Mouse (Mus musculus): Measurements from ENCODE around the gene Kazn. TPM values are rescaled to one million over a fixed set of nuclear protein-coding genes. Genes with fewer than 3 reads are reported as not detected.

Gene Kazn
- polyA plus RNA-seq, 1 experiment, result 2.7 TPM

GRCm38 (mm10) chr4:142066576-142066975, 172.6 kb downstream of the Kazn start:
- Histone ChIP-seq H3K36me3 (replicated peaks; ENCODE audit: low read length) (no peaks in the 10 kb centered on the region), H3K4me3 (replicated peaks) (no peak overlapping the region), H3K4me1 (peaks cover 12% of the 10 kb centered on the region), H3K27me3 (replicated peaks) (peaks cover 73% of the 10 kb centered on the region), H3K9me3 (no peaks in the 10 kb centered on the region)
- TF ChIP-seq FLI1 (IDR thresholded peaks at IDR 0.05; ENCODE audit: low read length) (no peak), GATA1 (IDR thresholded peaks at IDR 0.05; ENCODE audit: borderline replicate concordance, low read length) (no peak)

GRCm38 (mm10) chr4:142065835-142066234, 173.4 kb downstream of the Kazn start:
- TF ChIP-seq GATA1 (IDR thresholded peaks at IDR 0.05; ENCODE audit: borderline replicate concordance, low read length) (no peak), FLI1 (IDR thresholded peaks at IDR 0.05; ENCODE audit: low read length) (no peak)
- Histone ChIP-seq H3K36me3 (replicated peaks; ENCODE audit: low read length) (no peaks in the 10 kb centered on the region), H3K27me3 (replicated peaks) (peaks cover 75% of the 10 kb centered on the region), H3K4me1 (peaks cover 12% of the 10 kb centered on the region), H3K4me3 (replicated peaks) (no peak overlapping the region), H3K9me3 (no peaks in the 10 kb centered on the region)

GRCm38 (mm10) chr4:142065270-142065669, 173.9 kb downstream of the Kazn start:
- Histone ChIP-seq H3K4me1 (peaks cover 12% of the 10 kb centered on the region), H3K4me3 (replicated peaks) (no peak overlapping the region), H3K27me3 (replicated peaks) (peaks cover 74% of the 10 kb centered on the region), H3K36me3 (replicated peaks; ENCODE audit: low read length) (no peaks in the 10 kb centered on the region), H3K9me3 (no peaks in the 10 kb centered on the region)
- TF ChIP-seq FLI1 (IDR thresholded peaks at IDR 0.05; ENCODE audit: low read length) (no peak), GATA1 (IDR thresholded peaks at IDR 0.05; ENCODE audit: borderline replicate concordance, low read length) (no peak)

- peaks cover 76% of the 10 kb centered on the region for H3K27me3 ChIP-seq (replicated peaks)
- TF ChIP-seq FLI1 (IDR thresholded peaks at IDR 0.05; ENCODE audit: low read length) (no peak), GATA1 (IDR thresholded peaks at IDR 0.05; ENCODE audit: borderline replicate concordance, low read length) (no peak)
- no peaks in the 10 kb centered on the region for H3K36me3 ChIP-seq (replicated peaks; ENCODE audit: low read length)
- H3K4me1 ChIP-seq, result peaks cover 12% of the 10 kb centered on the region
- no peak overlapping the region for H3K4me3 ChIP-seq (replicated peaks)
- no peaks in the 10 kb centered on the region for H3K9me3 ChIP-seq
These were observed 174.5 kb downstream of the Kazn start for GRCm38 (mm10) chr4:142064582-142065228.

GRCm38 (mm10) chr4:142063057-142063534, 176.1 kb downstream of the Kazn start:
- no peak overlapping the region for H3K4me3 ChIP-seq (replicated peaks)
- H3K4me1 ChIP-seq, result peaks cover 12% of the 10 kb centered on the region
- H3K36me3 ChIP-seq (replicated peaks; ENCODE audit: low read length), result no peaks in the 10 kb centered on the region
- peaks cover 72% of the 10 kb centered on the region for H3K27me3 ChIP-seq (replicated peaks)
- no peaks in the 10 kb centered on the region for H3K9me3 ChIP-seq
- TF ChIP-seq FLI1 (IDR thresholded peaks at IDR 0.05; ENCODE audit: low read length), result no peak
- no peak for TF ChIP-seq GATA1 (IDR thresholded peaks at IDR 0.05; ENCODE audit: borderline replicate concordance, low read length)

GRCm38 (mm10) chr4:142061485-142062240, 177.5 kb downstream of the Kazn start:
- H3K4me3 ChIP-seq (replicated peaks), result no peak overlapping the region
- H3K9me3 ChIP-seq, result no peaks in the 10 kb centered on the region
- H3K4me1 ChIP-seq, result peaks cover 12% of the 10 kb centered on the region
- H3K36me3 ChIP-seq (replicated peaks; ENCODE audit: low read length), result no peaks in the 10 kb centered on the region
- TF ChIP-seq GATA1 (IDR thresholded peaks at IDR 0.05; ENCODE audit: borderline replicate concordance, low read length) (no peak), FLI1 (IDR thresholded peaks at IDR 0.05; ENCODE audit: low read length) (no peak)
- H3K27me3 ChIP-seq (replicated peaks), result peaks cover 66% of the 10 kb centered on the region

DNA sequence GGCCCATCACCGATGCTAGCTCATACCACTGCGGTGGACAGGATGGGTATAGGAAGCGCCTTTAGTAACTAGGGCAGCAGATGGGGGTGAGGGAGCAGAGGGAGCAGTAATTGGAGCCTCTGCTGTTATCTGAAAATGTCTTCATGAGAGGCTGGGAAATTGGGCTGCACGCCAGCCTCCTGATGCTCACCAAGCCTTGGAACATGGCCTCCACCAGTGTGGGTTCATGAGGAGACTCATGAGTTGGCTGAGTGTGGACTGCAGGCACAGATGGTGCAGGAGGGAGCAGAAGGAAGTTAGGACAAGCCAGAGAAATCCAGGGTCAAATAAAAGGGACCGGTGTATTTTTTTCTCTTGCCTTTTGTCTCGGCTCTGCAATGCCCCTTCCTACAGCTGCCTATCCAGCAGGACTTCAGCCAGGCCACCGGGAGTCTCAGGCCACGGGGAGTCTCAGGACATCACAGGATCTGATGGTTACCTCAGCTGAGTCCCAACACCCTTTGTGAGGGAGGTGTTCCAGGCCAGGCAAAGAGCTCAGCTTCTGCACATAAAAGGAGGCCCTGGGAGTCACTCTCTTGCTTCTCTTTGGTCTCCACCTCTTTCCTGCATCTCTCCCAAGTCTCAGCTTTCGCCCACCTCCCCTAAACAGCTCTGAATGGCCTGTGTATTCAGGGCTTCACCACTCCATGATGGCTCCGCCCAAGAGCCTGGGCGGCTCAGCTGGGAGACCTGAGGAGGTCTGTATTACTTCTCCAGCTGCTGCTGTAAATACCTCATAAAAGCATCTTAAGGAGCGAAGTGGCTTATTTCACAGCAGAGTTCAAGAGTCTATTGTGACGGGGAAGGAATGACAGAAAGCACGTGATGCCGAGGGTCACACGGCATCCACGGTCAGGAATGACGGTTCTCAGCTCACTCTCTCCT, 178.5 kb downstream of the Kazn start:
- no peaks in the 10 kb centered on the region for H3K36me3 ChIP-seq (replicated peaks; ENCODE audit: low read length)
- no peaks in the 10 kb centered on the region for H3K9me3 ChIP-seq
- H3K27me3 ChIP-seq (replicated peaks), result peaks cover 65% of the 10 kb centered on the region
- H3K4me1 ChIP-seq, result peaks cover 6% of the 10 kb centered on the region
- TF ChIP-seq GATA1 (IDR thresholded peaks at IDR 0.05; ENCODE audit: borderline replicate concordance, low read length), result no peak
- no peak for TF ChIP-seq FLI1 (IDR thresholded peaks at IDR 0.05; ENCODE audit: low read length)
- no peak overlapping the region for H3K4me3 ChIP-seq (replicated peaks)

GRCm38 (mm10) chr4:142059841-142060193, 179.4 kb downstream of the Kazn start:
- no peak overlapping the region for H3K4me3 ChIP-seq (replicated peaks)
- H3K36me3 ChIP-seq (replicated peaks; ENCODE audit: low read length), result no peaks in the 10 kb centered on the region
- peaks cover 62% of the 10 kb centered on the region for H3K27me3 ChIP-seq (replicated peaks)
- no peaks in the 10 kb centered on the region; the same call in 1 of the 2 replicates for H3K4me1 ChIP-seq
- no peaks in the 10 kb centered on the region for H3K9me3 ChIP-seq
- TF ChIP-seq FLI1 (IDR thresholded peaks at IDR 0.05; ENCODE audit: low read length) (no peak), GATA1 (IDR thresholded peaks at IDR 0.05; ENCODE audit: borderline replicate concordance, low read length) (no peak)

DNA sequence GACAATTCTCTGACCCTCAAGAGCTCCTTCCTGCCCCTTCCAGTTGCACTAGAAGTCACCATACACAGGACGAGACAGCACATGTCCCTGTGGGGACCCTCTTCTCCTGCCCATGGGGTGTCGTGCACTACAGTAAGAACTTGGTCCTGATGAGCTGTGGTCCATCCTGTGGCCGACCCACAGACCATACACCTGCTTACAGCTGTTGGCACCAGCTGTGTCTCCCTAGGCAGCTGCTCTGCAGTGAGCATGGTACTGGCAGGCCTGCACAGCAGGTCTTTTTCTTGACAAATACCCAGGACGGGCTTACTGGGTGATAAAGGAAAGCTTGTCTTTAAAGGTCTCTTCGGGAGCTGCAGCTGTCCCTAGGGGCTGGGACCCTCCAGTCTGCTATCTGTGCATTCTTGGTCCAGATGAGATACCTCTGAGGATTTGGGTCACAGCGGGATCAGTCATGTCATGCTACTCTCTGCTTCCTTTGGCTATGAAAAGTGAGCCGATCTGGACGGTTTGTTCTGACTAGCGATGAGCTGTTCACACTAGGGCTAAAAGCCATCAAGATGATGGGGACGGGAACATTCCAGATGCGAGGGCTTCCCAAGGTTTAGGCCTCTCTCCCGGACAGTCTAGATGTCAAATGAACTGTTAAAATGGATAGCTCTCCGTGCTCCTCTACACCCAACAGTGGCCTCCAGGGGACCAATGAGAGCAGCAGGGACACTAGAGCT, 179.9 kb downstream of the Kazn start:
- TF ChIP-seq GATA1 (IDR thresholded peaks at IDR 0.05; ENCODE audit: borderline replicate concordance, low read length), result no peak
- no peak for TF ChIP-seq FLI1 (IDR thresholded peaks at IDR 0.05; ENCODE audit: low read length)
- H3K9me3 ChIP-seq, result no peaks in the 10 kb centered on the region
- H3K27me3 ChIP-seq (replicated peaks), result peaks cover 59% of the 10 kb centered on the region
- no peak overlapping the region for H3K4me3 ChIP-seq (replicated peaks)
- H3K4me1 ChIP-seq, result peaks cover 5% of the 10 kb centered on the region
- H3K36me3 ChIP-seq (replicated peaks; ENCODE audit: low read length), result no peaks in the 10 kb centered on the region

All from megakaryocyte, embryonic 14.5 days (primary cell).